Mouse (Mus musculus): ENCODE measurements around the gene Tmprss6. TPM values are rescaled to one million over a fixed set of nuclear protein-coding genes. Genes with fewer than 3 reads are reported as not detected.

Gene Tmprss6
- polyA plus RNA-seq, 1 experiment from 2014 or later: 0.37 TPM

DNA sequence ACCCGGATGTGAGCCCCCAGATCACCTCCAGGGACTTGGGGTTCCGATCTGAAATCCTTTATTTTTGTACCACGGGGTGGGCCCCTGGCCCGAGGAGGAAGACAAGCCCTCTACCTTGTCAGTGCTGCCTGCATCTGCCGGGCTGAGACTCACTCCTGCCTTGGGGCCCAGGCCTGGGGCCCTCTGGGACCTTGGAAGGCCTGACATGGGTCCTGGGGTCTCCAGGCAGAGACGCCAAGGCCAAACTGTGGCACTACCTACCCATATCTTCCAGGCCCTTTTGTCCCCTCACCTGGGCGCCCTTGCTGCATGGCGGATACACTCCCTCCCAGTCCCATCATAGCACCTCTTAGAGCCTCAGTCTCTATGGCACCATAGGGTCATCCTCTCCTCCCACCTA lies 29.9 kb downstream of the Tmprss6 start:
- 48% methylated on average over 8 of the region's 8 CpGs for WGBS
- no peak overlapping the region for H3K4me3 ChIP-seq
- no peaks in the 10 kb centered on the region for H3K9me3 ChIP-seq
- DNase-seq (ENCODE audit: low spot score): no peak
- H3K27me3 ChIP-seq (replicated peaks; ENCODE audit: low read depth, poor library complexity, severe bottlenecking): peaks cover 31% of the 10 kb centered on the region
- H3K4me1 ChIP-seq: peaks cover 69% of the 10 kb centered on the region
- H3K27ac ChIP-seq (replicated peaks): no peak overlapping the region; the same call in 1 of the 2 replicates
- peaks cover 25% of the 10 kb centered on the region for H3K36me3 ChIP-seq (replicated peaks)

DNA sequence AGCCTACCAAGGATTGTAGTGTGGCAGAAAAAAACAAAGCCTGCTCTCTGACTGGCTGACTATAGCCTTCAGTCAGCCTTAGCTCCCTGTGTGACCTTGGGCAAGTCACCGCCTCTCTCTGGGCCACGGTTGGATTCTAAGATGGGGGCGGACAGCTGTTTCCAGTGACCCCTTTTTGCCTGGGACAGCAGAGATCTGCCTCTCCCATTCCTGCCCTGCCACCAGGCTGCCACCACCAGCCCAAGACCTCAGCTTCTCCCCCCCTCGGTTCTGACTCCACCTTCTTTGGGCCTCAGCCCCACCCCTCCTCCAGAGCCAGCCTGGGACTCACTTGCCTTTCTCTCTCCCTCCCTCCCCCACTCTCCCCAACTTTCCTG lies 30.4 kb downstream of the Tmprss6 start:
- H3K36me3 ChIP-seq (replicated peaks): peaks cover 30% of the 10 kb centered on the region
- WGBS: 38% methylated on average over 4 of the region's 4 CpGs
- peak overlapping the region; percentile 81; the same call in 1 of the 2 replicates for H3K27ac ChIP-seq (replicated peaks)
- no peaks in the 10 kb centered on the region for H3K9me3 ChIP-seq
- H3K4me3 ChIP-seq: 0 out of 2 replicates have a peak overlapping the region, but pooled peaks have one; percentile 52
- H3K27me3 ChIP-seq (replicated peaks; ENCODE audit: low read depth, poor library complexity, severe bottlenecking): peaks cover 31% of the 10 kb centered on the region
- DNase-seq (ENCODE audit: low spot score): no peak
- H3K4me1 ChIP-seq: peaks cover 72% of the 10 kb centered on the region

DNA sequence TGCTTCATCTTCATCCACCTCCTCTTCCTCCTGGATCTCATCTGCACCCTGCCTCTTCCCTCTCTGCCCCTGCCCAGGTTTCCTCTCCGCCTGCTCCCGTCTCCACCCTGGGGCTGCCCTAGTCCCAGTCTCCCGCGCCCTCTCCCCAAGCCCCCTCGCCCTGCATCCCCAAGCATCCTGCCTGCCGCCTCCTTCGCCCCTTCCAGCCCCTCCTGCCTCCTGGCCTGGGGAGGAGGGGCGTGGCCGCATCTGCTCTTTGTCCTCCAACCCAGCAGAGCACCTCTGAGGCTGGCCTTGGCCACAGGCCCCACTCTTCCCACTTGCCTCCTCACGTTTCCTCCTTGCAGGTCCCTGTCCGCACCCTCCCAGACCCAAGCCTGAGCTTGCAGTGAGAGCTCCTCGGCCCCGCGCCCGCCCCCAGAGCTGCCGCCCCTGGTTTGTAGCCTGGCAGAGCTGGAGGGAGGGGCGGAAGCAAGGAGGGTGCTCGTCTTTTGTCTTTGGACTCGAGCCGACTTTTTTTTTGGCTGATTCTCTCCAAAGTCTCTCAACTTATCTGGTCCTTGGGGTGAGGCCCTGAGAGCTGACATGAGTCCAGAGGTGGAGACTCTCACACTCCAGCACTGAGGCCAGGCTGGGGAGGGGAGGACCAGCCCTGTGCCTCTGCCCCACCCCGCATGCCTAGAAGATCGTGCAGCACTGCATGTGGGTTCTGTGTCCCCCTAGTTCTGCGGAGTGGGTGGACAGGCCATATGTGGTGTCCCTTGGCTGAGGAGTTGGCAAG lies 31.0 kb downstream of the Tmprss6 start:
- DNase-seq (ENCODE audit: low spot score): peak; percentile 67
- peak overlapping the region; percentile 81 for H3K27ac ChIP-seq (replicated peaks)
- H3K4me3 ChIP-seq: peak overlapping the region; percentile 52
- H3K4me1 ChIP-seq: peaks cover 77% of the 10 kb centered on the region
- H3K36me3 ChIP-seq (replicated peaks): peaks cover 35% of the 10 kb centered on the region
- peaks cover 31% of the 10 kb centered on the region for H3K27me3 ChIP-seq (replicated peaks; ENCODE audit: low read depth, poor library complexity, severe bottlenecking)
- 11% methylated on average over 23 of the region's 23 CpGs for WGBS
- H3K9me3 ChIP-seq: no peaks in the 10 kb centered on the region

DNA sequence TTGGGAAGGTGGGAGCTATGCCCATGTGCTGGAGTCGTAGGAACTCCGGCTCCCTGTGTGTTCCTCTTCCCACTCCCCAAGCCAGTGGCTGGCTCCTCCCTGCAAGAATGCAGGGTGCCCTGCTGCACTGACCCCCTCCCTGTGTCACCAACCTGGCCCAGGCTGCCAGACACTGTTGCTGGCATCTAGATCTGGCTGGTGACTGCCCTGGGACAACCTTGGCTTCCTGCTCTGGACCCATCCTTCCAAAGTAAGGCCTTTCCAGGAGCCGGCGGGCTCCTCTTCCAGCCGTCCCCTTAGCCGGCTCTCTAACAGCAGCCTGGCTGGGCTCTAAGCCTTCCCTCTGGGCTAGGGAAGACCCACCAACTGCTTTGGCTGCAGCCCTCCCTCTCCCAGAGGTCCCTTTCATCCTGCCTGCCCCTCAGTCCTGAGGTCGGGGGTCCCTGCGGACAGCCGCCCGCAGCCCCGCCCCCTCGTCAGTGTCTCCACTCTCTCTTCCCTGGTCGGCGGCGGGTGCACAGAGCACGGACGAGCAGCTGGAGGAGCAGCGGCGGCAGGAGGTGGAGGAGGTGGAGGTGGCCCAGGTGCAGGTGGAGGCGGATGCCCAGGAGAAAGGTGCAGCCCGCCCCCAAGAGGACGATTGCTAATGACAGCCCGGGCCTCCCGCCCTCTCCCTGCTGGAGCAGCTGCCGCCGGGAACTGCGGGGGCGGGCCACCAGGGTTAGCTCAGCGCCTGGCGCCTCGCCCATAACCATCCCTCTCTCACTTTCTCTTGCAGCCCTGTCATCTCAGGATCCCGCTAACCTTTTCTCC lies 31.8 kb downstream of the Tmprss6 start:
- H3K4me1 ChIP-seq: peaks cover 82% of the 10 kb centered on the region
- 6% methylated on average over 32 of the region's 32 CpGs for WGBS

DNA sequence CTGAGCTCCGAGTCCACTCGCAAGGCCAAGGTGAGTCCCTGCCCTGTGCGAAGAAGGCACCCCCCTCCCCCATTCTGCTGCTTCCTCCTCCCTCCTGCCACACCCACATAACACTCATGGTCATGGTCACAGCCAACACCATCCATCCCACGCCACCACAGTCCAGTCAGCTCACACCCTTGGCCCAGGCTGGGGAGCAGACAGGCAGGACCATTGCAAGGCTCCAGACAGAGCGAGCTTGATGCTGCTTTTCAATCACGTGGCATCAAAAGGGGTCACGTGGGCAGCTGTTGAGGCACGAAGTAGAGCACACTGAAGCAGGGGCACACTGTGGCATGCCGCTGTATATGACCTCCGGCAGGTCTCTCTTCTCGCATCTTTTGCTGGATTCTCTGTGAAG lies 32.8 kb downstream of the Tmprss6 start:
- Histone ChIP-seq H3K4me3 (no peak overlapping the region), H3K36me3 (replicated peaks) (peaks cover 53% of the 10 kb centered on the region), H3K4me1 (peaks cover 83% of the 10 kb centered on the region), H3K27me3 (replicated peaks; ENCODE audit: low read depth, poor library complexity, severe bottlenecking) (peaks cover 31% of the 10 kb centered on the region), H3K27ac (replicated peaks) (peak overlapping the region; percentile 81; the same call in 1 of the 2 replicates), H3K9me3 (no peaks in the 10 kb centered on the region)
- 80% methylated on average over 11 of the region's 11 CpGs for WGBS
- DNase-seq (ENCODE audit: low spot score): no peak

More for the DNA sequence above, 31.8 kb downstream of the Tmprss6 start:
- DNase-seq (ENCODE audit: low spot score): peak; percentile 79
- H3K36me3 ChIP-seq (replicated peaks): peaks cover 44% of the 10 kb centered on the region
- no peaks in the 10 kb centered on the region for H3K9me3 ChIP-seq
- H3K27ac ChIP-seq (replicated peaks): peak overlapping the region; percentile 81
- peak overlapping the region; percentile 52 for H3K4me3 ChIP-seq
- peaks cover 31% of the 10 kb centered on the region for H3K27me3 ChIP-seq (replicated peaks; ENCODE audit: low read depth, poor library complexity, severe bottlenecking)

DNA sequence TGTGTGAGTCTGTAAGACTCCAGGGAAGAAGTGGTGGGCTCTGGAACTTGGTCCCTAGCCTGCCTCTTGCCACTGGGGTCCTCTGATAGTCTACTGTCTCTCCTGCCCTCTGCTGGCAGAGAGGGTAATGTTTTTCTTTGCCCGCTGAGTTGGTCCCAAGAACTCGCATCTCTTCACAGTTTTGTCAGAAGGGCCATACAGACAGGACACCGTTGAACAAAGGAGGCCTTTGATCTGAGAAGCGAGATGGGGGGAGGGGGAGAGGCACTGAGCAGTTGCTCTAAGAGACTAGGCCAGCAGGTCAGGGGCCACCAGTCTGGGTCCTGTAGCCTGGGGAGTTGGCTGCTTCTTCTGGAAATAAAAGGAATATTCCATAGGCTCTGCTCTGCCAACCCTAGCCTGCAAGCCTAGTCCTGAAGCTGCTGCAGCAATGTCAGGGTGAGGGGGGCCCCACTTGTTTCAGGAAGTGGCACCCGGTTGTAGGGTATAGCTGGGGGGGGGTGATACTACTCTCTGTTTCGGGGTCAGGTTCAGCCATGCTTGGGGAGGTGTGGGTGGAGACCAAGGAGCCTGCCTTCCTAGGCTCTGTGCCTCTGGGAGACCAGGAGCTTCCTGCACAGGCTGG lies 33.4 kb downstream of the Tmprss6 start:
- no peaks in the 10 kb centered on the region for H3K9me3 ChIP-seq
- DNase-seq (ENCODE audit: low spot score): peak; percentile 67
- peak overlapping the region; percentile 81 for H3K27ac ChIP-seq (replicated peaks)
- H3K36me3 ChIP-seq (replicated peaks): peaks cover 59% of the 10 kb centered on the region
- no peak overlapping the region for H3K4me3 ChIP-seq
- WGBS: 17% methylated on average over 6 of the region's 6 CpGs
- H3K27me3 ChIP-seq (replicated peaks; ENCODE audit: low read depth, poor library complexity, severe bottlenecking): peaks cover 31% of the 10 kb centered on the region
- peaks cover 83% of the 10 kb centered on the region for H3K4me1 ChIP-seq

DNA sequence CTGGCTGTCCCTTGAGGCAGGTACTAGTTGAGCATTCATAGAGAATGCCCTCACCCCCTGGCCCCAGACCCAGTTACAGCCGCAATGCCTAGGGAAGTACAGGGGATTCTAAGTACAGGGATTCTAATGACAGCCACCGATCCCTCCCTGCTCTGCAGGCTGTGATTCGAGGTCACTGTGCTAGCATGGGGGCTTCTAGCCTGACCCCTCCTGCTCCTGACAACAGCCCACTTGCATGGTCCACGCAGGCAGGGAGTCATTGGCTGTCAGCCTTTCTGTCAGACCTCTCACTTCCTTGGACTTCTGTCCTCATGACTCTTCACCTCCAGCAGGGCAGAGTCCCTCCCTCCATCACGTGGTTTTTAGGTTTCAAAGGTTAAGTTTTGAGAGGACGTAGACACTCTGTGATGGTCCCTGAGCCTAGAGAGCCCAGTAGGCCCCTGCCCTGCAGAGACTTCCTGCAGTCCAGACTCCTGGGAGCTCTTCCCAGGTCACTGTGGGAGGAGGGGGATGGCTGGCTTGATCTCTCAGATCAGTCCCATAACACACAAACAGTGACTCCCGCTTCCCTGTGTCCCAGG lies 36.8 kb downstream of the Tmprss6 start:
- no peak overlapping the region for H3K4me3 ChIP-seq
- H3K36me3 ChIP-seq (replicated peaks): peaks cover 59% of the 10 kb centered on the region
- WGBS: 80% methylated on average over 7 of the region's 7 CpGs
- peaks cover 16% of the 10 kb centered on the region for H3K27me3 ChIP-seq (replicated peaks; ENCODE audit: low read depth, poor library complexity, severe bottlenecking)
- H3K9me3 ChIP-seq: no peaks in the 10 kb centered on the region
- no peak overlapping the region for H3K27ac ChIP-seq (replicated peaks)
- H3K4me1 ChIP-seq: peaks cover 77% of the 10 kb centered on the region
- DNase-seq (ENCODE audit: low spot score): no peak

DNA sequence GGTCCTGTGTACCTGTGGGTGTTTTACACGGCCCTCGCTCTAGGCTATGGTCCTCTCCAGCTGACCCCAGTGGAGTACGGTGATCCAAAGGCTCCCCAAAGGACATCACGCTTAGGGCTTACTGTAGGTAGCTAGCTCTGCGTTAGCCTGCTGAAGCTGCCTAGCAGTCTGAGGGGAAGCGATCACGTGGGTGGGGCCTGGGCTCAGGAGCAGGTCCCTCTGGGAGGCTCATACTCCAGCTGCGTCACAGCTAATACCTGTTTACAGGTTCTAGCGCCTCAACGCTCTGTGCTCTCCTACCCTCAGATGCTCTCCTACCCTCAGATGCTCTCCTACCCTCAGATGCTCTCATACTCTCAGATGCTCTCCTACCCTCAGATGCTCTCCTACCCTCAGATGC lies 37.6 kb downstream of the Tmprss6 start:
- Histone ChIP-seq H3K27me3 (replicated peaks; ENCODE audit: low read depth, poor library complexity, severe bottlenecking) (peaks cover 8% of the 10 kb centered on the region), H3K27ac (replicated peaks) (no peak overlapping the region), H3K36me3 (replicated peaks) (peaks cover 54% of the 10 kb centered on the region), H3K9me3 (no peaks in the 10 kb centered on the region), H3K4me1 (peaks cover 70% of the 10 kb centered on the region), H3K4me3 (no peak overlapping the region)
- 83% methylated on average over 10 of the region's 10 CpGs for WGBS
- DNase-seq (ENCODE audit: low spot score): no peak

DNA sequence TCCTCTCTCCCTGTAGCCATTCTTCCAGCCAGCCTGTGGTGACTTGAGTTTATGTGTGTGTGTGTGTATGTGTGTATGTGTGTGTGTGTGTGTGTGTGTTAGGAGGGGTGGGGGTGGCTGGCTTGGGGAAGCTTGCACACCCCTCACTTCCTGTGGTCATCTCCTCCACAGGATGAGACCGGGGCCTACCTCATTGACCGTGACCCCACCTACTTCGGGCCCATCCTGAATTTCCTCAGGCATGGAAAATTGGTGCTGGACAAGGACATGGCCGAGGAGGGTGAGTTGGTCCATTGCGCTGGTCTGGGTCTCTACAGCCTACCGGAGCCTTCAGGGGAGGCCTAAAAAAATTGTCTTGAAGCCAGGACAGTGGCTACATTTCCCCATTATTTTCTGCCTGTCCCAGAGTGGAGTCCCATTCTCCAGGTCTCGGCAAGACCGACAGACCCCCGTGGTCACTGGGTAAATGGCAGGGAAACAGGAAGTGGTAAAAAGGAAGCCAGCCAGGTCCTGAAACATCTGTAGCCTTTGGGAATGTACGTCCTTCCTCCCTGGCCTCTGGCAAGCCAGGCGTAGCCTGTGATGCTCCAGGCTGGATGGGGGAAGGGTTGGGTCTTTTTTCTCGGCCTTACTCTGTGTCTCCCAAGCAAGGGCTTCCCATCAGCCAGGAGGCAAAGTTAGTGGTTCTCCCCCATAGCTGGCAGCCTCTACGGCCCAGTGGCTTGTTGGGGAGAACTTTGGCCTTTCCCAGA lies 38.4 kb downstream of the Tmprss6 start:
- WGBS: 71% methylated on average over 13 of the region's 13 CpGs
- Histone ChIP-seq H3K4me1 (peaks cover 61% of the 10 kb centered on the region), H3K27me3 (replicated peaks; ENCODE audit: low read depth, poor library complexity, severe bottlenecking) (0 out of 2 replicates have a peak, but pooled peaks cover under 1% of the 10 kb centered on the region), H3K27ac (replicated peaks) (peak overlapping the region; percentile 88; the same call in 1 of the 2 replicates), H3K9me3 (no peaks in the 10 kb centered on the region), H3K36me3 (replicated peaks) (peaks cover 46% of the 10 kb centered on the region), H3K4me3 (peak overlapping the region; percentile 83)
- DNase-seq (ENCODE audit: low spot score): no peak

DNA sequence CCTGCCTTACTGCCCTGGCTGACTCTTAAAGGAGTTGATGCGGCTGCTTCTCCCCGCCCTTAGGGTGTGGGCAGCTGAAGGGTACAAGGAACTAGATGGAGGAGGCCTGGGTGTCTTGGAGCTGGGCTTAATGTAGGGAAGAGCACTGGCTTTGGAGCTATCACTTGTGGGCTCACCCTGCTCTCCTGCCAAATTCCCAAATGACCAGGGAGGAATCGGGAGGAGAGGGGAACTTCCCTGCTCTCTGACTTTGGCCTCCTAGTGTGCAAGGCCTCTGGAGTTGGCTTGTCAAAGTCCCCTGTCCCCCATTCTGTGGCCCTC lies 39.3 kb downstream of the Tmprss6 start:
- Histone ChIP-seq H3K27me3 (replicated peaks; ENCODE audit: low read depth, poor library complexity, severe bottlenecking) (0 out of 2 replicates have a peak, but pooled peaks cover 3% of the 10 kb centered on the region), H3K36me3 (replicated peaks) (peaks cover 40% of the 10 kb centered on the region), H3K4me3 (peak overlapping the region; percentile 83), H3K4me1 (peaks cover 52% of the 10 kb centered on the region), H3K27ac (replicated peaks) (peak overlapping the region; percentile 88), H3K9me3 (no peaks in the 10 kb centered on the region)
- 5% methylated on average over 3 of the region's 3 CpGs for whole genome bisulfite sequencing
- DNase-seq (ENCODE audit: low spot score): no peak

DNA sequence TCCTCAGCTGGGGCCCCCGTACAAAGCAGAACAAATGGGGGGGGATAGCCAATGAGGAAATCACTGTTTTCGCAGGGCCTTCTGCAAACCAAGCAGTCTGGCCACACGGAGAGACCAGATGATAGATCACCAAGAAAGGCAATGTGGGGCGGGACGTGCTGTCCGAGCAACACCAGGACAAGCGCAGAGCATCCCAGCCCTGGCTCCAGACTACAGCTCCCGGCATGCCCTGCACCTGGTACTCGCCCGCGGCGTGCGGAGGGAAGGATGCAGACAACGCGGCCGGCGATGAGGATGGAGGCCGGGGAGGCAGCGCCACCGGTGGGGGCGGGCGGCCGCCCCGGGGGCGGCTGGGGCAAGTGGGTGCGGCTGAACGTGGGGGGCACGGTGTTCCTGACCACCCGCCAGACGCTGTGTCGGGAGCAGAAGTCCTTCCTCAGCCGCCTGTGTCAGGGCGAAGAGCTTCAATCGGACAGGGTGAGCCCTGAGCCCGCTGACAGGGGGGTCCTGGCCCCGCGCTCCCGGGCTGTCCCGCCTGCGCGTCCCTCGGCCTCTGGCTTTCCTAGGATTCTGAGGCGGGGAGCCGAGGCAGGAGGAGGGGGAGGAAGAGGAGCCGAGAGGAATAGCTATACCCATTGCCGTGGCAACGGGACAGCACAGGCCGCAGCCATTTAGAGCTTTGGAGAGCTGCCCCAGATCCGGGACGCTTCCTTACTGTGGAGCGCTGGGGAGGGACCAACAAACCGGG lies 39.9 kb downstream of the Tmprss6 start, which contains the start of gene Kctd17:
TSS of gene Kctd17 (plus strand) at position 174 of the 748 bp plus-strand sequence.
- H3K9me3 ChIP-seq: no peaks in the 10 kb centered on the region
- DNase-seq (ENCODE audit: low spot score): peak; percentile 85
- peak within 1 kb of the TSS; percentile 88 for H3K27ac ChIP-seq (replicated peaks)
- H3K36me3 ChIP-seq (replicated peaks): peaks cover 35% of the 10 kb centered on the region
- peaks cover 48% of the 10 kb centered on the region for H3K4me1 ChIP-seq
- 2% methylated on average over 52 of the region's 52 CpGs for WGBS
- 0 out of 2 replicates have a peak, but pooled peaks cover 8% of the 10 kb centered on the region for H3K27me3 ChIP-seq (replicated peaks; ENCODE audit: low read depth, poor library complexity, severe bottlenecking)
- peak within 1 kb of the TSS; percentile 83 for H3K4me3 ChIP-seq
